Mouse (Mus musculus) cerebellum, adult 2 months (tissue): Measurements from ENCODE around the gene Cmss1.

ENCODE experiments used
- CTCF ChIP-seq: fragments of 200-500 bp; IDR thresholded peaks from 2 replicates; pipeline ENCODE4 v1.5.1; 2011; ENCODE audit warnings: low read depth, mild to moderate bottlenecking, control low read depth, low read length, moderate library complexity, borderline replicate concordance; ENCODE audit not compliant: insufficient read depth
- POLR2A ChIP-seq: fragments of 200-500 bp; IDR thresholded peaks from 2 replicates; pipeline ENCODE4 v1.6.1; 2011; ENCODE audit warnings: low read length, control low read depth, borderline replicate concordance; ENCODE audit not compliant: insufficient read depth

GRCm38 (mm10) chr16:57577519-57577918 is 29.1 kb downstream of the Cmss1 start:
- TF ChIP-seq CTCF (no peak), POLR2A (no peak)
